Mouse (Mus musculus) midbrain, embryonic 12.5 days (tissue): ENCODE measurements around the gene Runx1. TPM values are rescaled to one million over a fixed set of nuclear protein-coding genes. Genes with fewer than 3 reads are reported as not detected.

ENCODE experiments used
- ATAC-seq: fragments of 200-750 bp; cut with Nextera tagmentation; 2 replicates; pipeline ENCODE4 v1.8.0; 2017; ENCODE audit warnings: low read depth, moderate TSS enrichment, moderate library complexity; ENCODE audit not compliant: low FRiP score
- H3K27ac ChIP-seq: fragments of 300-500 bp; sonication (generic); replicated peaks from 2 replicates; pipeline ENCODE4 v1.5.1; 2016; ENCODE audit warnings: mild to moderate bottlenecking
- H3K27me3 ChIP-seq: fragments of 300-500 bp; sonication (generic); 2 replicates; pipeline ENCODE4 v1.6.1; 2016; ENCODE audit warnings: mild to moderate bottlenecking
- H3K36me3 ChIP-seq: fragments of 300-500 bp; sonication (generic); 2 replicates; pipeline ENCODE4 v1.6.1; 2016
- H3K4me1 ChIP-seq: fragments of 300-500 bp; sonication (generic); 2 replicates; pipeline ENCODE4 v1.6.1; 2016
- H3K4me2 ChIP-seq: fragments of 300-500 bp; sonication (generic); replicated peaks from 2 replicates; pipeline ENCODE4 v1.6.1; 2016; ENCODE audit warnings: mild to moderate bottlenecking, moderate library complexity
- H3K4me3 ChIP-seq: fragments of 300-500 bp; sonication (generic); 2 replicates; pipeline ENCODE4 v1.5.1; 2016; ENCODE audit warnings: mild to moderate bottlenecking
- H3K9ac ChIP-seq: fragments of 300-500 bp; sonication (generic); replicated peaks from 2 replicates; pipeline ENCODE4 v1.6.1; 2016; ENCODE audit warnings: mild to moderate bottlenecking, moderate library complexity
- H3K9me3 ChIP-seq: fragments of 300-500 bp; sonication (generic); 2 replicates; pipeline ENCODE4 v1.6.1; 2016; ENCODE audit warnings: mild to moderate bottlenecking
- WGBS: fragments of 180-500 bp; shearing (Covaris S2); methylation state at CpG from one replicate; pipeline ENCODE4 v1.1.7; 2016; 5-methylcytosine and 5-hydroxymethylcytosine counted together
- polyA plus RNA-seq: library from polyadenylated mRNA; unstranded; fragments of >200 nt; fragmentation: Nextera tagmentation; extraction: Ambion mirVana; gene quantifications from 2 replicates; pipeline ENCODE4 v1.2.1, GENCODE M21; 2016

The Runx1 gene
- polyA plus RNA-seq, 1 experiment from 2014 or later, result 3.6 TPM

GRCm38 (mm10) chr16:92788446-92788845, 37.5 kb downstream of the Runx1 start:
- no peak overlapping the region for H3K9ac ChIP-seq
- no peaks in the 10 kb centered on the region for H3K36me3 ChIP-seq
- no peaks in the 10 kb centered on the region for H3K27me3 ChIP-seq
- no peaks in the 10 kb centered on the region for H3K9me3 ChIP-seq
- H3K4me2 ChIP-seq, result no peak overlapping the region
- peaks cover 8% of the 10 kb centered on the region; the same call in 1 of the 2 replicates for H3K4me1 ChIP-seq
- H3K4me3 ChIP-seq, result no peak overlapping the region
- no peak overlapping the region for H3K27ac ChIP-seq
- 47% methylated on average over 11 of the region's 11 CpGs for WGBS
- ATAC-seq, result no peak

- no peak overlapping the region for H3K4me2 ChIP-seq
- WGBS, result 79% methylated on average over 5 of the region's 5 CpGs
- no peak overlapping the region for H3K27ac ChIP-seq
- no peak overlapping the region for H3K9ac ChIP-seq
- no peak overlapping the region for H3K4me3 ChIP-seq
- ATAC-seq, result no peak
- H3K36me3 ChIP-seq, result no peaks in the 10 kb centered on the region
- 0 out of 2 replicates have a peak, but pooled peaks cover 2% of the 10 kb centered on the region for H3K27me3 ChIP-seq
- H3K4me1 ChIP-seq, result peaks cover 8% of the 10 kb centered on the region; the same call in 1 of the 2 replicates
- H3K9me3 ChIP-seq, result no peaks in the 10 kb centered on the region
These were observed 39.0 kb downstream of the Runx1 start for GRCm38 (mm10) chr16:92786883-92787321.

- H3K4me1 ChIP-seq, result peaks cover 8% of the 10 kb centered on the region; the same call in 1 of the 2 replicates
- H3K9ac ChIP-seq, result no peak overlapping the region
- no peak overlapping the region for H3K27ac ChIP-seq
- no peaks in the 10 kb centered on the region for H3K36me3 ChIP-seq
- no peak for ATAC-seq
- WGBS, result 84% methylated on average over 6 of the region's 6 CpGs
- H3K9me3 ChIP-seq, result no peaks in the 10 kb centered on the region
- 0 out of 2 replicates have a peak, but pooled peaks cover 2% of the 10 kb centered on the region for H3K27me3 ChIP-seq
- H3K4me2 ChIP-seq, result no peak overlapping the region
- H3K4me3 ChIP-seq, result no peak overlapping the region
These were observed 39.6 kb downstream of the Runx1 start for GRCm38 (mm10) chr16:92786276-92786882.

- Histone ChIP-seq H3K9me3 (no peaks in the 10 kb centered on the region), H3K4me2 (no peak overlapping the region), H3K4me3 (no peak overlapping the region), H3K27ac (no peak overlapping the region), H3K36me3 (no peaks in the 10 kb centered on the region), H3K27me3 (0 out of 2 replicates have a peak, but pooled peaks cover 2% of the 10 kb centered on the region), H3K9ac (no peak overlapping the region), H3K4me1 (peaks cover 8% of the 10 kb centered on the region; the same call in 1 of the 2 replicates)
- ATAC-seq, result no peak
- 51% methylated on average over 7 of the region's 7 CpGs for WGBS
These were observed 42.3 kb downstream of the Runx1 start for GRCm38 (mm10) chr16:92783651-92784131.

- Histone ChIP-seq H3K27ac (no peak overlapping the region), H3K27me3 (0 out of 2 replicates have a peak, but pooled peaks cover 2% of the 10 kb centered on the region), H3K36me3 (no peaks in the 10 kb centered on the region), H3K9me3 (no peaks in the 10 kb centered on the region), H3K4me3 (no peak overlapping the region), H3K4me2 (no peak overlapping the region), H3K9ac (no peak overlapping the region), H3K4me1 (peaks cover 8% of the 10 kb centered on the region; the same call in 1 of the 2 replicates)
- 83% methylated on average over 6 of the region's 6 CpGs for WGBS
- ATAC-seq, result no peak
These were observed 43.5 kb downstream of the Runx1 start for GRCm38 (mm10) chr16:92782408-92782807.

- no peak overlapping the region for H3K4me3 ChIP-seq
- H3K4me2 ChIP-seq, result no peak overlapping the region
- H3K4me1 ChIP-seq, result peaks cover 8% of the 10 kb centered on the region; the same call in 1 of the 2 replicates
- ATAC-seq, result no peak
- no peaks in the 10 kb centered on the region for H3K9me3 ChIP-seq
- WGBS, result 91% methylated on average over 9 of the region's 9 CpGs
- no peak overlapping the region for H3K9ac ChIP-seq
- H3K27ac ChIP-seq, result no peak overlapping the region
- 0 out of 2 replicates have a peak, but pooled peaks cover 2% of the 10 kb centered on the region for H3K27me3 ChIP-seq
- no peaks in the 10 kb centered on the region for H3K36me3 ChIP-seq
These were observed 46.0 kb downstream of the Runx1 start for GRCm38 (mm10) chr16:92779896-92780435.

GRCm38 (mm10) chr16:92779175-92779574, 46.8 kb downstream of the Runx1 start:
- peaks cover 8% of the 10 kb centered on the region; the same call in 1 of the 2 replicates for H3K4me1 ChIP-seq
- no peak overlapping the region for H3K4me3 ChIP-seq
- H3K4me2 ChIP-seq, result no peak overlapping the region
- ATAC-seq, result no peak
- no peaks in the 10 kb centered on the region for H3K9me3 ChIP-seq
- H3K36me3 ChIP-seq, result no peaks in the 10 kb centered on the region
- H3K27ac ChIP-seq, result no peak overlapping the region
- WGBS, result 94% methylated on average over 2 of the region's 2 CpGs
- 0 out of 2 replicates have a peak, but pooled peaks cover 2% of the 10 kb centered on the region for H3K27me3 ChIP-seq
- H3K9ac ChIP-seq, result no peak overlapping the region

- no peak overlapping the region for H3K4me3 ChIP-seq
- H3K36me3 ChIP-seq, result no peaks in the 10 kb centered on the region
- H3K27me3 ChIP-seq, result 0 out of 2 replicates have a peak, but pooled peaks cover 2% of the 10 kb centered on the region
- no peak overlapping the region for H3K9ac ChIP-seq
- no peak overlapping the region for H3K27ac ChIP-seq
- no peak overlapping the region for H3K4me2 ChIP-seq
- H3K9me3 ChIP-seq, result no peaks in the 10 kb centered on the region
- WGBS, result 39% methylated on average over 9 of the region's 9 CpGs
- H3K4me1 ChIP-seq, result no peaks in the 10 kb centered on the region
- no peak for ATAC-seq
These were observed 47.7 kb downstream of the Runx1 start for GRCm38 (mm10) chr16:92778096-92778780.

GRCm38 (mm10) chr16:92767862-92768261, 58.1 kb downstream of the Runx1 start:
- WGBS, result 88% methylated on average over 4 of the region's 4 CpGs
- no peak overlapping the region for H3K27ac ChIP-seq
- H3K4me2 ChIP-seq, result no peak overlapping the region
- H3K9ac ChIP-seq, result no peak overlapping the region
- no peak for ATAC-seq
- H3K9me3 ChIP-seq, result no peaks in the 10 kb centered on the region
- H3K36me3 ChIP-seq, result no peaks in the 10 kb centered on the region
- H3K4me1 ChIP-seq, result no peaks in the 10 kb centered on the region
- H3K4me3 ChIP-seq, result no peak overlapping the region
- no peaks in the 10 kb centered on the region for H3K27me3 ChIP-seq

GRCm38 (mm10) chr16:92767423-92767822, 58.5 kb downstream of the Runx1 start:
- Histone ChIP-seq H3K4me1 (no peaks in the 10 kb centered on the region), H3K9ac (no peak overlapping the region), H3K27ac (no peak overlapping the region), H3K4me3 (no peak overlapping the region), H3K36me3 (no peaks in the 10 kb centered on the region), H3K27me3 (no peaks in the 10 kb centered on the region), H3K4me2 (no peak overlapping the region), H3K9me3 (no peaks in the 10 kb centered on the region)
- no peak for ATAC-seq
- WGBS, result 92% methylated on average over 7 of the region's 7 CpGs

GRCm38 (mm10) chr16:92764741-92765396, 61.1 kb downstream of the Runx1 start:
- no peak for ATAC-seq
- Histone ChIP-seq H3K4me3 (no peak overlapping the region), H3K9ac (no peak overlapping the region), H3K36me3 (no peaks in the 10 kb centered on the region), H3K9me3 (no peaks in the 10 kb centered on the region), H3K27ac (no peak overlapping the region), H3K4me1 (no peaks in the 10 kb centered on the region), H3K27me3 (no peaks in the 10 kb centered on the region), H3K4me2 (no peak overlapping the region)
- WGBS, result 81% methylated on average over 13 of the region's 13 CpGs
